Mouse (Mus musculus): Measurements from ENCODE around the gene Insyn1. TPM values are rescaled to one million over a fixed set of nuclear protein-coding genes. Genes with fewer than 3 reads are reported as not detected.

Insyn1 gene
- total RNA-seq, 2 experiments from 2014 or later, result not detected

- ATAC-seq (replicated peaks; ENCODE audit: poor library complexity), result no peak
Measured at GRCm38 (mm10) chr9:58473211-58473815, 15.1 kb upstream of the Insyn1 start.

GRCm38 (mm10) chr9:58487076-58487475 is 1.3 kb upstream of the Insyn1 start:
- ATAC-seq (replicated peaks; ENCODE audit: poor library complexity), result no peak

- no peak for ATAC-seq (replicated peaks; ENCODE audit: poor library complexity)
Measured at GRCm38 (mm10) chr9:58489133-58489864, 896 bp downstream of the Insyn1 start.

GRCm38 (mm10) chr9:58489865-58490165 is 1.4 kb downstream of the Insyn1 start:
- no peak for ATAC-seq (replicated peaks; ENCODE audit: poor library complexity)

GRCm38 (mm10) chr9:58490391-58490790 is 2.0 kb downstream of the Insyn1 start:
- ATAC-seq (replicated peaks; ENCODE audit: poor library complexity), result no peak

GRCm38 (mm10) chr9:58495035-58495434 is 6.6 kb downstream of the Insyn1 start:
- ATAC-seq (replicated peaks; ENCODE audit: poor library complexity), result no peak

GRCm38 (mm10) chr9:58496470-58497182 is 8.2 kb downstream of the Insyn1 start:
- ATAC-seq (replicated peaks; ENCODE audit: poor library complexity), result peak; percentile 48

GRCm38 (mm10) chr9:58497942-58498341 is 9.5 kb downstream of the Insyn1 start:
- ATAC-seq (replicated peaks; ENCODE audit: poor library complexity), result no peak

- no peak for ATAC-seq (replicated peaks; ENCODE audit: poor library complexity)
Measured at GRCm38 (mm10) chr9:58500946-58501345, 12.5 kb downstream of the Insyn1 start.

- no peak for ATAC-seq (replicated peaks; ENCODE audit: poor library complexity)
Measured at GRCm38 (mm10) chr9:58507216-58508005, 19.0 kb downstream of the Insyn1 start.

GRCm38 (mm10) chr9:58510452-58510851 is 22.0 kb downstream of the Insyn1 start:
- peak; percentile 67 for ATAC-seq (replicated peaks; ENCODE audit: poor library complexity)

GRCm38 (mm10) chr9:58513749-58514148 is 25.3 kb downstream of the Insyn1 start:
- no peak for ATAC-seq (replicated peaks; ENCODE audit: poor library complexity)

GRCm38 (mm10) chr9:58516480-58516879 is 28.1 kb downstream of the Insyn1 start:
- no peak for ATAC-seq (replicated peaks; ENCODE audit: poor library complexity)

- peak; percentile 63 for ATAC-seq (replicated peaks; ENCODE audit: poor library complexity)
Measured at GRCm38 (mm10) chr9:58517866-58518750, 29.7 kb downstream of the Insyn1 start.

GRCm38 (mm10) chr9:58519953-58520352 is 31.6 kb downstream of the Insyn1 start:
- no peak for ATAC-seq (replicated peaks; ENCODE audit: poor library complexity)

- no peak for ATAC-seq (replicated peaks; ENCODE audit: poor library complexity)
Measured at GRCm38 (mm10) chr9:58520816-58521581, 32.6 kb downstream of the Insyn1 start.

- peak; percentile 66 for ATAC-seq (replicated peaks; ENCODE audit: poor library complexity)
Measured at GRCm38 (mm10) chr9:58521883-58522423, 33.5 kb downstream of the Insyn1 start.

GRCm38 (mm10) chr9:58525108-58525507 is 36.7 kb downstream of the Insyn1 start:
- ATAC-seq (replicated peaks; ENCODE audit: poor library complexity), result no peak

- no peak for ATAC-seq (replicated peaks; ENCODE audit: poor library complexity)
Measured at GRCm38 (mm10) chr9:58527841-58528240, 39.4 kb downstream of the Insyn1 start.

Data from megakaryocyte progenitor cell, adult 5-6 weeks (primary cell).